Mouse (Mus musculus): ENCODE measurements around the gene Rab3c.

GRCm38 (mm10) chr13:110034885-110035284, 245.9 kb downstream of the Rab3c start:
- TF ChIP-seq CTCF (IDR thresholded peaks at IDR 0.05; ENCODE audit: extremely low read depth, insufficient read depth, low read length) (no peak), POLR2A (IDR thresholded peaks at IDR 0.05; ENCODE audit: extremely low read depth, insufficient read depth, low read length) (no peak)

Data from cortical plate, adult 2 months (tissue).